Mouse (Mus musculus) G1E (cell line): Measurements from ENCODE around the gene Zfp385a. TPM values are rescaled to one million over a fixed set of nuclear protein-coding genes. Genes with fewer than 3 reads are reported as not detected.

Source experiments
- ATAC-seq: 2 replicates; pipeline ENCODE4 v1.8.0; 2016; ENCODE audit warnings: mild to moderate bottlenecking; ENCODE audit not compliant: insufficient number of reproducible peaks, poor library complexity, low FRiP score, severe bottlenecking; ENCODE audit errors: extremely low read depth
- DNase-seq: peaks from one replicate; pipeline ENCODE4 v3.0.0; 2012; ENCODE audit warnings: low spot score
- H3K27me3 ChIP-seq: 2 replicates; pipeline ENCODE4 v1.6.1; 2012; ENCODE audit warnings: mild to moderate bottlenecking, low read length, inconsistent platforms; ENCODE audit not compliant: insufficient read depth
- H3K36me3 ChIP-seq: replicated peaks from 2 replicates; pipeline ENCODE3; 2012; ENCODE audit warnings: mild to moderate bottlenecking, inconsistent platforms
- H3K4me1 ChIP-seq: 2 replicates; pipeline ENCODE4 v1.6.1; 2012; ENCODE audit warnings: low read depth, low read length, inconsistent platforms, mixed read lengths; ENCODE audit not compliant: insufficient read depth
- H3K4me3 ChIP-seq: 2 replicates; pipeline ENCODE4 v1.5.1; 2012; ENCODE audit warnings: low read depth, mild to moderate bottlenecking, inconsistent platforms, low read length, moderate library complexity, mixed read lengths
- H3K9me3 ChIP-seq: replicated peaks from 2 replicates; pipeline ENCODE4 v1.6.1; 2012; ENCODE audit warnings: inconsistent platforms
- CTCF ChIP-seq: IDR thresholded peaks from 2 replicates; pipeline ENCODE4 v1.5.1; 2012; ENCODE audit warnings: low read depth, low read length, inconsistent platforms, mixed read lengths
- GATA1 ChIP-seq: IDR thresholded peaks from 2 replicates; pipeline ENCODE4 v1.6.1; 2012; ENCODE audit warnings: borderline replicate concordance, low read length, inconsistent platforms, mixed read lengths
- GATA2 ChIP-seq: IDR thresholded peaks from 2 replicates; pipeline ENCODE4 v1.6.1; 2012; ENCODE audit warnings: low read depth, low read length, inconsistent platforms, borderline replicate concordance
- POLR2AphosphoS5 ChIP-seq: IDR thresholded peaks from 2 replicates; pipeline ENCODE4 v1.6.1; 2012; ENCODE audit warnings: low read depth, low read length, inconsistent platforms; ENCODE audit not compliant: insufficient replicate concordance
- TAL1 ChIP-seq: conservative IDR thresholded peaks from 2 replicates; pipeline ENCODE4 v1.6.1; 2012; ENCODE audit warnings: low read depth, low read length, inconsistent platforms, mixed read lengths
- polyA plus RNA-seq: library from polyadenylated mRNA; stranded (reverse); fragments of >175 nt; gene quantifications from 2 replicates; pipeline ENCODE4 v1.2.3, GENCODE M21; 2012
- total RNA-seq, 2 experiments: library from RNA; stranded (forward) in 1 of 2; stranded (reverse) in 1 of 2; fragments of 200-1000 nt in 1 of 2; fragments of >200 nt in 1 of 2; fragmentation: Nextera tagmentation in 1 of 2; gene quantifications; 2 replicates each; pipeline ENCODE4 v1.2.3; 2014 to 2017

Zfp385a gene
- total and polyA plus RNA-seq, 3 experiments, result 2.0 to 483 (median 74.3) TPM

DNA sequence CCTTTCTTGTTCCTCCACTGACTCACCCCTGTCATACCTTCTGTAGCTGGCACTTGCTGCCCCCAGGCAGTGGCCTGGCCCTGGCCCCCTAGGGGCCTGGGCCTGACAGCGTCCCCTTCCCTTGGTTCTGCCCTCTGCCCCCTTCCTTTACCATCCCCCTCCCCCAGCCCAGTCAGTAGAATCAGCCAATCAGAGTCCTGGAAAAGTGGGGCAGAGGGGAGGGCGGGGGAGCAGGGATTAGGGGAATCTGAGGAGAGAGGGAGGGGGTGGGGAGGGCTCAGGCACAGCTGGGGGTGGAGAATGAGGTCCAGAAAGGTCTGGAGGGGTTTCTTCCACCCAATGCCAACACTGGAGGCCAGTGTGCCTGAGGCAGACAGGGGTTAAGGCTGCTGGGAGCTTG is 5.7 kb downstream of the Zfp385a start:
- ATAC-seq (no peak), DNase-seq (no peak)
- H3K4me1 ChIP-seq, result peaks cover 72% of the 10 kb centered on the region
- no peak overlapping the region; the same call in 1 of the 2 replicates for H3K4me3 ChIP-seq
- TF ChIP-seq POLR2AphosphoS5 (no peak), GATA1 (no peak), GATA2 (no peak), TAL1 (no peak), CTCF (no peak)
- no peaks in the 10 kb centered on the region for H3K27me3 ChIP-seq
- H3K36me3 ChIP-seq, result peaks cover 92% of the 10 kb centered on the region
- no peaks in the 10 kb centered on the region for H3K9me3 ChIP-seq

DNA sequence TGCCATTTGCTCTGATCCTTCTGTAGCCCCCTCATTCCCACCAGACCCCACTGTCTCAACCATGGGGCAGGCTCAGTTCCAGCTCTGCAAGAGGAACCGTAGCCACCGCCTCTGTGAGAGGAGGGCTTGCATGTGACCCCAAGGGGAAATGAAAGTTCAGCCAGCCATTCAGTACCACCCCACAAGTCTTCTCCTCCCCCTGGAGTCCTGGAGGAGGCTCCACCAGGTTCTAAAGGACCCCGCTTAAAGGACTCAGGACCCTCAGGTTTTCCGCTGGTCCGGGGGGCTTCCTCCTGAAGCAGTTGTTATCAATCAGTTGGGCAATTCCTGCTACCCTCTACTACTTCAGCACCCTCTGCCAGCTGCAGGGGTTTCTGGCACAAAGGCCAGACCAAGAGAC is 6.2 kb downstream of the Zfp385a start:
- DNase-seq (no peak), ATAC-seq (no peak)
- Histone ChIP-seq H3K36me3 (peaks cover 93% of the 10 kb centered on the region), H3K4me3 (no peak overlapping the region; the same call in 1 of the 2 replicates), H3K27me3 (no peaks in the 10 kb centered on the region), H3K4me1 (peaks cover 71% of the 10 kb centered on the region), H3K9me3 (no peaks in the 10 kb centered on the region)
- no peak for TF ChIP-seq CTCF
- no peak for TF ChIP-seq GATA2
- no peak for TF ChIP-seq POLR2AphosphoS5
- no peak for TF ChIP-seq TAL1
- TF ChIP-seq GATA1, result no peak

GRCm38 (mm10) chr15:103333081-103333615 is 6.7 kb downstream of the Zfp385a start:
- DNase-seq (no peak), ATAC-seq (no peak)
- peaks cover 67% of the 10 kb centered on the region for H3K4me1 ChIP-seq
- TF ChIP-seq GATA1 (no peak), CTCF (no peak), GATA2 (no peak), POLR2AphosphoS5 (no peak)
- no peaks in the 10 kb centered on the region for H3K27me3 ChIP-seq
- H3K9me3 ChIP-seq, result no peaks in the 10 kb centered on the region
- peaks cover 93% of the 10 kb centered on the region for H3K36me3 ChIP-seq
- H3K4me3 ChIP-seq, result peak overlapping the region; percentile 5; the same call in 1 of the 2 replicates

DNA sequence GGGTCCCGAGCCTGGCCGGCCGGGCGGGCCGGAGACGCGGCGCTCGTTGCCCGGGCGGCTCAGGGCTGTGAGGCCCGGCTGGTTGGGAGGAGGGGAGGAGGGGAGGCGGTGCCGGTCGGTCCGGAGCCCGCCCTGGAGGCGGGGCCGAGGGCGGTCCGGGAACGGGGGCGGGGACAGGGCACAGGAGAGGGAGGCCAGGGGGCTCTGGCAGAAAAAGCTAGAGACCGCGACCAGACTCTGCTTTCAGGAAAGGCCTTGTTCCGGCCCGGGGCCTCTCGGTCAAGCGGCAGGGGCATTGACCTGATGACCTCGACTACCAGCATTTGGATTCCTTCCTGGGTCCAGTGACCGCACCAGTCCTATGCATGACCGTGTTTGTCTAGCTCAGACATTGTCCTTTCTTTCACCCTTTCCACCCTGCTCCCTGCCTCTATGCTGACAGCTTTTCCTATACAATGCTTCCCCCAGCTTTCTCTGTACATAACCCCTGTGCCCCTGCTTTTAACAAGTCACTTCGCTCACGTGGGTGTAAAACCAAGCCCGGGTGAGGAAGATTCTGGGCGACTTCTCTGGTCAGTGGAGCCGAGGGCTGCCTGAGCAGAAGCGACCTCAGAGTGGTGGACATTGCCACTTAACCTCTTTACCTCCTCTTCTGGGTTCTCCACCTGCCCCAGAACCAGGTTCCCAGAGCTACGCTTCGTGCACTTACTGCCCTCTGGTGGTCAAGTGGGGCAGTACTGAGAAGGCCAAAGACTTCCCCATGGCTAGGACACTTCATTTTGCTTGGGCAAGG is 16.2 kb downstream of the Zfp385a start:
- H3K4me1 ChIP-seq, result peaks cover 58% of the 10 kb centered on the region
- TF ChIP-seq CTCF (peak; percentile 97), GATA2 (no peak), TAL1 (no peak), GATA1 (no peak), POLR2AphosphoS5 (no peak)
- H3K36me3 ChIP-seq, result peaks cover 94% of the 10 kb centered on the region
- peak; percentile 87 for ATAC-seq
- no peaks in the 10 kb centered on the region for H3K9me3 ChIP-seq
- peak; percentile 89 for DNase-seq
- H3K27me3 ChIP-seq, result no peaks in the 10 kb centered on the region
- peak overlapping the region; percentile 71 for H3K4me3 ChIP-seq

DNA sequence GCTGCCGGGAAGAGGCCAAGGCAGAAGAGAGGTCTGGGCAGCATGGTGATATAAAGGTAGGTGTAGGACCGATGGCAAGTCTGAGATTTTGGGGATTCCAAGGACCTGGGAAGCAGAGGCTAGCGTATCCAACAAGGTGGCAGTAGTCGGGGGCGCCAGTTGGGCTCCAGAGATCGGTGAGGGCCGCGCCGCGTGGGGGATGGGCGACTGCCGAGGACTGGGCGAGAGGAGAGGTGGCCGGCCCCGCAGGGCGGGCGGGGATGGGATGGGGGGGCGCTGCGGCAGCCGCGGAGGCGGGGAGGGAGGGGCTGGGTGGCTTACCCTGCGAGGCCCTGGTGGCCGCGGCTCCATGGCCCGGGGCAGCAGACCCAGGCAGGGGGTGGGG is 16.8 kb downstream of the Zfp385a start:
- Histone ChIP-seq H3K9me3 (no peaks in the 10 kb centered on the region), H3K4me1 (peaks cover 62% of the 10 kb centered on the region), H3K4me3 (peak overlapping the region; percentile 71), H3K36me3 (peaks cover 94% of the 10 kb centered on the region), H3K27me3 (no peaks in the 10 kb centered on the region)
- ATAC-seq, result no peak
- no peak for DNase-seq
- no peak for TF ChIP-seq CTCF
- no peak for TF ChIP-seq POLR2AphosphoS5
- TF ChIP-seq GATA1, result no peak
- TF ChIP-seq GATA2, result no peak
- no peak for TF ChIP-seq TAL1

DNA sequence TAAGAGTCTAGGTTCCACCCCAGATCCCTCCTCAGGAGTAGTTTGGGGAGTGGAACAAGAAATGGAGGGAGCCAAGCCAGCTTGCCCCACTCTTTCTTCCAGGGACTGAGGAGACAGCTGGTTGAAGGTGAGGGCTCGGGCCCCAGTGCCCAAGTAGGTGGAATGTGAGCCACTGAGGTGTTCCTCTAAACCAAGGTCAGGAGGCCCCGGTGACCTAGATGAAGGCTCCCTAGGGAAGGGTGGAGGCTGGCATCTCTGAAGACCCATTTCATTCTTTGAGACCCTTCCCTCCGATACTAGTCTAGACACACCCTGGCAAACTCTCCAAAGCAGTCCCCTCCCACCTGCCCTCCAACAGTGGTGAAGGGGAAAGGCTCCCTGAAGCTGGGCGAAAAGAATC is 17.5 kb downstream of the Zfp385a start:
- H3K36me3 ChIP-seq, result peaks cover 94% of the 10 kb centered on the region
- DNase-seq (no peak), ATAC-seq (no peak)
- no peaks in the 10 kb centered on the region for H3K9me3 ChIP-seq
- no peak for TF ChIP-seq GATA1
- TF ChIP-seq TAL1, result no peak
- no peak for TF ChIP-seq CTCF
- TF ChIP-seq GATA2, result no peak
- TF ChIP-seq POLR2AphosphoS5, result no peak
- H3K27me3 ChIP-seq, result no peaks in the 10 kb centered on the region
- peaks cover 68% of the 10 kb centered on the region for H3K4me1 ChIP-seq
- H3K4me3 ChIP-seq, result peak overlapping the region; percentile 71; the same call in 1 of the 2 replicates
